Mouse (Mus musculus) olfactory bulb, adult 2 months (tissue): ENCODE results near the gene Epas1. TPM values are rescaled to one million over a fixed set of nuclear protein-coding genes. Genes with fewer than 3 reads are reported as not detected.

Experiments used
- H3K27ac ChIP-seq: fragments of 200-500 bp; 2 replicates; pipeline ENCODE4 v1.5.1; 2012; ENCODE audit warnings: low read depth, low read length; ENCODE audit not compliant: insufficient read depth
- H3K4me1 ChIP-seq: fragments of 200-500 bp; 2 replicates; pipeline ENCODE4 v1.6.1; 2012; ENCODE audit warnings: low read length; ENCODE audit not compliant: control insufficient read depth, insufficient read depth
- H3K4me3 ChIP-seq: fragments of 200-500 bp; 2 replicates; pipeline ENCODE4 v1.5.1; 2012; ENCODE audit warnings: mild to moderate bottlenecking, low read depth, low read length, moderate library complexity; ENCODE audit not compliant: insufficient read depth
- CTCF ChIP-seq: fragments of 200-500 bp; IDR thresholded peaks from 2 replicates; pipeline ENCODE4 v1.5.1; 2012; ENCODE audit warnings: low read depth, mild to moderate bottlenecking, low read length, moderate library complexity; ENCODE audit not compliant: insufficient read depth
- POLR2A ChIP-seq: fragments of 200-500 bp; IDR thresholded peaks from 2 replicates; pipeline ENCODE4 v1.6.1; 2012; ENCODE audit warnings: mild to moderate bottlenecking, low read depth, low read length, moderate library complexity; ENCODE audit not compliant: insufficient read depth
- WGBS: fragments of 180-500 bp; shearing (Covaris S2); methylation state at CpG from one replicate; pipeline ENCODE4 v1.1.7; 2018; 5-methylcytosine and 5-hydroxymethylcytosine counted together
- polyA plus RNA-seq: library from polyadenylated mRNA; stranded (reverse); fragments of >200 nt; gene quantifications from 2 replicates; pipeline ENCODE4 v1.2.4, GENCODE M21; 2012; ENCODE audit warnings: low replicate concordance; ENCODE audit not compliant: missing spikeins, insufficient read depth, insufficient read length

Gene Epas1
- polyA plus RNA-seq, 1 experiment: not detected

GRCm38 (mm10) chr17:86828500-86828899 is 75.0 kb downstream of the Epas1 start:
- no peak for TF ChIP-seq CTCF
- TF ChIP-seq POLR2A: no peak
- H3K4me3 ChIP-seq: no peak overlapping the region
- no peak overlapping the region for H3K27ac ChIP-seq
- no peaks in the 10 kb centered on the region for H3K4me1 ChIP-seq
- WGBS: 99% methylated on average over 11 of the region's 11 CpGs

- H3K4me3 ChIP-seq: no peak overlapping the region
- H3K27ac ChIP-seq: no peak overlapping the region
- no peak for TF ChIP-seq POLR2A
- no peak for TF ChIP-seq CTCF
- no peaks in the 10 kb centered on the region for H3K4me1 ChIP-seq
- 94% methylated on average over 13 of the region's 13 CpGs for WGBS
Observed at GRCm38 (mm10) chr17:86829383-86830175, 76.1 kb downstream of the Epas1 start.

- Histone ChIP-seq H3K4me3 (no peak overlapping the region), H3K4me1 (no peaks in the 10 kb centered on the region), H3K27ac (no peak overlapping the region)
- 92% methylated on average over 12 of the region's 12 CpGs for WGBS
- no peak for TF ChIP-seq POLR2A
- TF ChIP-seq CTCF: no peak
Observed at GRCm38 (mm10) chr17:86830893-86831292, 77.4 kb downstream of the Epas1 start.

GRCm38 (mm10) chr17:86832562-86833327 is 79.2 kb downstream of the Epas1 start:
- H3K27ac ChIP-seq: no peak overlapping the region
- 64% methylated on average over 19 of the region's 19 CpGs for WGBS
- H3K4me1 ChIP-seq: no peaks in the 10 kb centered on the region
- H3K4me3 ChIP-seq: no peak overlapping the region
- TF ChIP-seq CTCF: peak; percentile 37; the same call in 1 of the 2 replicates
- TF ChIP-seq POLR2A: no peak

- no peak overlapping the region for H3K27ac ChIP-seq
- TF ChIP-seq CTCF: no peak
- no peak for TF ChIP-seq POLR2A
- H3K4me1 ChIP-seq: no peaks in the 10 kb centered on the region
- 96% methylated on average over 10 of the region's 10 CpGs for WGBS
- H3K4me3 ChIP-seq: no peak overlapping the region
Observed at GRCm38 (mm10) chr17:86833945-86834344, 80.4 kb downstream of the Epas1 start.

GRCm38 (mm10) chr17:86839308-86839707 is 85.8 kb downstream of the Epas1 start:
- Histone ChIP-seq H3K4me3 (no peak overlapping the region), H3K27ac (no peak overlapping the region), H3K4me1 (no peaks in the 10 kb centered on the region)
- TF ChIP-seq CTCF: no peak
- TF ChIP-seq POLR2A: no peak
- 58% methylated on average over 5 of the region's 5 CpGs for WGBS

- TF ChIP-seq POLR2A (no peak), CTCF (no peak)
- Histone ChIP-seq H3K4me1 (no peaks in the 10 kb centered on the region), H3K27ac (no peak overlapping the region), H3K4me3 (no peak overlapping the region)
- 76% methylated on average over 9 of the region's 9 CpGs for WGBS
Observed at GRCm38 (mm10) chr17:86850700-86851337, 97.3 kb downstream of the Epas1 start.

GRCm38 (mm10) chr17:86851782-86852181 is 98.3 kb downstream of the Epas1 start:
- H3K4me3 ChIP-seq: no peak overlapping the region
- WGBS: 95% methylated on average over 2 of the region's 2 CpGs
- TF ChIP-seq CTCF: no peak
- no peak for TF ChIP-seq POLR2A
- H3K27ac ChIP-seq: no peak overlapping the region
- no peaks in the 10 kb centered on the region for H3K4me1 ChIP-seq
